In genomic region chr2:103930306-103931019, GRCm38 (mm10) we compare ENCODE assay signal across 9 mouse cellular contexts. TPM values are rescaled to one million over a fixed set of nuclear protein-coding genes. Genes with fewer than 3 reads are reported as not detected.
DNase-seq lines count a peak whose midpoint lies in the region; ATAC-seq and TF ChIP-seq lines count a peak whose summit lies in the region.
"Had no signal": no experiment of that assay in that cellular context is flagged by ENCODE, and none has a peak within 500 bp of the region (broad histone marks: within the 10 kb centered on the region; RNA-seq: fewer than 3 reads in every experiment).

No protein-coding gene starts in this region.

- no peak for TF ChIP-seq CTCF in gastrocnemius, adult 2 months (IDR thresholded peaks at IDR 0.05)

- 0 out of 2 replicates have a peak overlapping the region, but pooled peaks have one; percentile 6 for H3K4me2 ChIP-seq in liver, embryonic 12.5 days
- H3K4me2 ChIP-seq in liver, embryonic 11.5 days: no peak overlapping the region
- no peak overlapping the region for H3K4me2 ChIP-seq in hindbrain, embryonic 13.5 days

- intact Hi-C loops in gastrocnemius, adult 2 months (cut with DNase I): no loop called here

- H3K4me3 ChIP-seq in liver, embryonic 12.5 days: no peak overlapping the region
- no peak overlapping the region for H3K4me3 ChIP-seq in liver, embryonic 11.5 days (ENCODE audit: low read depth, low read length)
- H3K4me3 ChIP-seq in gastrocnemius, adult 2 months: no peak overlapping the region
- no peak overlapping the region for H3K4me3 ChIP-seq in hindbrain, embryonic 13.5 days
- H3K4me3 ChIP-seq: erythroblast, embryonic 14.5 days had no signal

- WGBS in liver, embryonic 12.5 days (ENCODE audit: insufficient replicate concordance): 48% methylated on average over 13 of the region's 13 CpGs
- WGBS in liver, embryonic 11.5 days: 48% methylated on average over 13 of the region's 13 CpGs
- WGBS in hindbrain, embryonic 13.5 days: 28% methylated on average over 13 of the region's 13 CpGs

- ATAC-seq in liver, embryonic 12.5 days: no peak
- ATAC-seq in liver, embryonic 11.5 days (replicated peaks; ENCODE audit: low FRiP score): no peak
- ATAC-seq in hindbrain, embryonic 13.5 days (ENCODE audit: low FRiP score): peak; percentile 32; the same call in 1 of the 2 replicates
- ATAC-seq in cerebellum, adult (ENCODE audit: insufficient number of reproducible peaks, low FRiP score, low TSS enrichment): no peak

- no peak overlapping the region for H3K9ac ChIP-seq in liver, embryonic 12.5 days
- no peak overlapping the region for H3K9ac ChIP-seq in liver, embryonic 11.5 days (ENCODE audit: low read depth, low read length)
- H3K9ac ChIP-seq in hindbrain, embryonic 13.5 days: no peak overlapping the region

- no peaks in the 10 kb centered on the region for H3K36me3 ChIP-seq in liver, embryonic 12.5 days
- H3K36me3 ChIP-seq in liver, embryonic 11.5 days (ENCODE audit: control insufficient read depth, insufficient read depth, low read length): no peaks in the 10 kb centered on the region
- no peaks in the 10 kb centered on the region for H3K36me3 ChIP-seq in hindbrain, embryonic 13.5 days

- H3K9me3 ChIP-seq in liver, embryonic 12.5 days (replicated peaks): no peaks in the 10 kb centered on the region
- no peaks in the 10 kb centered on the region for H3K9me3 ChIP-seq in liver, embryonic 11.5 days (ENCODE audit: control insufficient read depth, low read length)
- no peaks in the 10 kb centered on the region for H3K9me3 ChIP-seq in hindbrain, embryonic 13.5 days

- H3K27ac ChIP-seq in liver, embryonic 12.5 days: peak overlapping the region; percentile 72; the same call in 1 of the 2 replicates
- H3K27ac ChIP-seq in liver, embryonic 11.5 days (ENCODE audit: low read depth, low read length): no peak overlapping the region
- peak overlapping the region; percentile 66 for H3K27ac ChIP-seq in gastrocnemius, adult 2 months
- peak overlapping the region; percentile 76 for H3K27ac ChIP-seq in hindbrain, embryonic 13.5 days

- peaks cover 63% of the 10 kb centered on the region for H3K4me1 ChIP-seq in liver, embryonic 12.5 days
- H3K4me1 ChIP-seq in liver, embryonic 11.5 days (replicated peaks; ENCODE audit: control insufficient read depth, insufficient read depth, low read length): peaks cover 12% of the 10 kb centered on the region
- H3K4me1 ChIP-seq in hindbrain, embryonic 13.5 days (replicated peaks): peaks cover 42% of the 10 kb centered on the region

- no peaks in the 10 kb centered on the region for H3K27me3 ChIP-seq in liver, embryonic 12.5 days (replicated peaks)
- no peaks in the 10 kb centered on the region for H3K27me3 ChIP-seq in liver, embryonic 11.5 days (replicated peaks; ENCODE audit: control insufficient read depth, insufficient read depth, low read length)
- H3K27me3 ChIP-seq in hindbrain, embryonic 13.5 days: no peaks in the 10 kb centered on the region

- DNase-seq in liver, embryonic 11.5 days (ENCODE audit: low spot score): no peak
- peak; percentile 75 for DNase-seq in gastrocnemius, adult 2 months
- DNase-seq in lung, postnatal 4 days: peak; percentile 26 to 55
- DNase-seq in testis, postnatal 10 days (ENCODE audit: low spot score): no peak
- DNase-seq in cerebellum, adult 8-10 months: no peak

RNA-seq across cellular contexts. Expression of gene Lmo2, which starts 27.3 kb away (rescaled TPM):
- polyA plus RNA-seq in liver, embryonic 12.5 days (2016; fragmentation: Nextera tagmentation; extraction: Ambion mirVana): 188 and 194 TPM in 2 replicates
- 185 and 191 TPM in 2 replicates for polyA plus RNA-seq in liver, embryonic 11.5 days (2014; fragmentation: Nextera tagmentation; extraction: Ambion mirVana)
- 1 to 10 TPM; 4.1 to 7.0 TPM for total RNA-seq in gastrocnemius, adult 2 months (2021)
- 34.1 and 42.3 TPM in 2 replicates for polyA plus RNA-seq in hindbrain, embryonic 13.5 days (2015; fragmentation: Nextera tagmentation; extraction: Ambion mirVana)

Comparison
In these comparisons a context has a peak if more than half of its experiments do, and no peak if none do; other contexts are left out.
1. DNase-seq: peak in gastrocnemius, adult 2 months (single experiment) and lung, postnatal 4 days (2 of 2); none in liver, embryonic 11.5 days (single experiment), testis, postnatal 10 days (single experiment) and cerebellum, adult 8-10 months (single experiment).